Mouse (Mus musculus) heart, adult 2 months (tissue): ENCODE measurements around the gene Gm3880. TPM values are rescaled to one million over a fixed set of nuclear protein-coding genes. Genes with fewer than 3 reads are reported as not detected.

Source experiments
- DNase-seq, 2 experiments: peaks; one replicate each; pipeline ENCODE4 v3.0.0; 2021
- H3K27ac ChIP-seq: fragments of 200-600 bp; 2 replicates; pipeline ENCODE4 v1.8.1; 2022
- H3K27me3 ChIP-seq: fragments of 200-500 bp; 2 replicates; pipeline ENCODE4 v1.6.1; 2012; ENCODE audit warnings: mild to moderate bottlenecking, low read length, inconsistent platforms, mixed read lengths; ENCODE audit not compliant: control insufficient read depth, insufficient read depth
- H3K36me3 ChIP-seq: fragments of 200-500 bp; 2 replicates; pipeline ENCODE4 v1.6.1; 2012; ENCODE audit warnings: low read length, inconsistent platforms; ENCODE audit not compliant: control insufficient read depth, insufficient read depth
- H3K4me1 ChIP-seq: fragments of 200-500 bp; 2 replicates; pipeline ENCODE4 v1.6.1; 2011; ENCODE audit warnings: low read length; ENCODE audit not compliant: control insufficient read depth, insufficient read depth
- H3K4me3 ChIP-seq: fragments of 200-600 bp; 2 replicates; pipeline ENCODE4 v1.8.1; 2022
- H3K79me2 ChIP-seq: fragments of 200-500 bp; replicated peaks from 2 replicates; pipeline ENCODE4 v1.6.1; 2012; ENCODE audit warnings: mild to moderate bottlenecking, inconsistent platforms, low read length, moderate library complexity, mixed read lengths; ENCODE audit not compliant: control insufficient read depth, insufficient read depth
- H3K9ac ChIP-seq: fragments of 200-500 bp; 2 replicates; pipeline ENCODE4 v1.6.1; 2012; ENCODE audit warnings: low read depth, mild to moderate bottlenecking, control low read depth, inconsistent platforms, low read length, mixed read lengths
- CTCF ChIP-seq: fragments of 200-600 bp; IDR thresholded peaks from 2 replicates; pipeline ENCODE4 v1.8.1; 2022; ENCODE audit warnings: antibody characterized with exemption, mild to moderate bottlenecking, moderate library complexity
- EP300 ChIP-seq: fragments of 200-500 bp; IDR thresholded peaks from 2 replicates; pipeline ENCODE4 v1.6.1; 2011; ENCODE audit warnings: low read depth, low read length, control low read depth; ENCODE audit not compliant: insufficient read depth
- POLR2A ChIP-seq: fragments of 200-500 bp; IDR thresholded peaks from 2 replicates; pipeline ENCODE4 v1.6.1; 2011; ENCODE audit warnings: mild to moderate bottlenecking, low read depth, low read length, control low read depth; ENCODE audit not compliant: insufficient read depth
- WGBS: fragments of 180-500 bp; shearing (Covaris S2); methylation state at CpG from one replicate; pipeline ENCODE4 v1.1.7; 2018; 5-methylcytosine and 5-hydroxymethylcytosine counted together
- intact Hi-C: fragments of 180-260 bp; cut with DNase I; formaldehyde crosslinking; loops from one replicate; pipeline ENCODE4 v1.15.1; 2025
- polyA plus RNA-seq: library from polyadenylated mRNA; depleted of rRNA; stranded (reverse); fragments of >200 nt; gene quantifications from 2 replicates; pipeline ENCODE4 v1.2.3, GENCODE M21; 2012; rRNA removed
- total RNA-seq, 2 experiments: library from RNA; stranded (reverse); gene quantifications; 2 replicates each; pipeline ENCODE4 v1.2.3; 2021

Gene Gm3880
- total and polyA plus RNA-seq, 3 experiments, result not detected

DNA sequence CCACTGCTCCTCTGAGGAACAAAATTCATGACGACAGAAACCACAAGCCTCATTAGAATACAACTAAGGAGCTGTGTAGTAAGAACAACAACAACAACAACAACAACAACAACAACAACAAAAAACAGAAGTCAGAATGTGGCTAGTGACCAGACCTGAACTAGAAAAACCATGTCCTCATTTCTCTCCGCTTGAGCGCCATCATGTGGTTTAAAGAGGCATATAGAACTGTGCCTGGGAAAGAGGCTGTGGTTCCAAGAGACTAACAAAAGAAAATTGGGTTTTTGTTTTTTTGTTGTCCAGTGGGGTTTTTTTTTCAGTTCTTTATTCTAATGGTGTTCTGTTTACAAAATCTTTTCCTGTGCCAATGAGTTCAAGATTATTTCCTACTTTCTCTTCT is 26.1 kb downstream of the Gm3880 start:
- intact Hi-C loops, result no loop called here

DNA sequence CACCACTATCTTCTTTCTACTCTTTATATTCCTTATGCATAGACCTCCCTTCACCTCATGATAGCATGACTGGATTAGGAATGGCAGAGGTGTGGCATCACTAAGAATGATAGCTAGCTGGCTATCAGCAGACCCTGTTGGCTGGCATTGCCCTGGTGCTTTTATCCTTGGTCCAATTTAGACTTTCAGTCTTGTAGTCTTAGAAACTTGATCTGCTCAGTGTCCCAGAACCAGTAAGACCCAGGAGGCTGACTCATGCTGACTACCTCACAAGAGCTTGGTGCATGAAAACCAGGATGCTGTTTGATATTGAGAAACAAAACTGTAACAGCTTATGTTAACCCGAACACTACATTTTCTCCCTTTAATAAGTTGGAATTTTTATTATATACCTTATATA is 41.1 kb downstream of the Gm3880 start:
- H3K79me2 ChIP-seq, result no peaks in the 10 kb centered on the region
- H3K4me3 ChIP-seq, result no peak overlapping the region
- TF ChIP-seq POLR2A, result no peak
- no peak for TF ChIP-seq EP300
- no peak for TF ChIP-seq CTCF
- H3K27ac ChIP-seq, result peak overlapping the region; percentile 75
- intact Hi-C loops, result no loop called here
- DNase-seq, result no peak
- H3K27me3 ChIP-seq, result no peaks in the 10 kb centered on the region
- H3K4me1 ChIP-seq, result peaks cover 5% of the 10 kb centered on the region
- no peaks in the 10 kb centered on the region for H3K36me3 ChIP-seq
- 89% methylated on average over 1 of the region's 1 CpGs for WGBS
- H3K9ac ChIP-seq, result no peak overlapping the region

More for the DNA sequence above, 26.1 kb downstream of the Gm3880 start:
- no peaks in the 10 kb centered on the region for H3K27me3 ChIP-seq
- H3K4me1 ChIP-seq, result no peaks in the 10 kb centered on the region
- no peaks in the 10 kb centered on the region for H3K36me3 ChIP-seq
- no peak overlapping the region for H3K4me3 ChIP-seq
- DNase-seq, result peak in 1 of 2 experiments; percentile 4
- no peak overlapping the region for H3K9ac ChIP-seq
- no peak for TF ChIP-seq EP300
- TF ChIP-seq CTCF, result peak; percentile 67
- H3K79me2 ChIP-seq, result no peaks in the 10 kb centered on the region
- WGBS, result 19% methylated on average over 3 of the region's 3 CpGs
- H3K27ac ChIP-seq, result no peak overlapping the region

DNA sequence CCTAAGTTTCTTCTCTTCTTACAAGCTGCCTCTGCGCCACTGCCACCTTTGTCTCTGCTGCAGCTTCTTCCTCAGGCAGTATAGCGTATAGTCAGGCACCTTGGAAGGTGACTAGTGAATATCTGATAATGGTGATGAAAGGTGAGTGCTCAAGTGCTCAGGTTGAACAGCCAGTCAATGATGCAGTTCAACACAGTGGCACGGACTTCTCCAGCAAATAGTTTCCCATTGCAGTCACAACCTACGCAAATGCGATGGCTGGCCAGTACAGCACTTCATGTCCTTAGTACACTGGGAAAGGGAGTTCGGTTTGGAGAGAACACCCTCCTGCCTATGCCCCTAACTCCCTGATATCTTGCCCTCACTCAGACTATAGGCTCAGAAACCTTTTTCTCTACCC is 41.6 kb downstream of the Gm3880 start:
- peak in 1 of 2 experiments; percentile 10 for DNase-seq
- Histone ChIP-seq H3K79me2 (no peaks in the 10 kb centered on the region), H3K36me3 (no peaks in the 10 kb centered on the region), H3K27ac (peak overlapping the region; percentile 75), H3K27me3 (no peaks in the 10 kb centered on the region), H3K9ac (peak overlapping the region; percentile 52), H3K4me3 (peak overlapping the region; percentile 67; the same call in 1 of the 2 replicates), H3K4me1 (peaks cover 5% of the 10 kb centered on the region)
- intact Hi-C loops, result no loop called here
- TF ChIP-seq CTCF, result no peak
- no peak for TF ChIP-seq EP300
- no peak for TF ChIP-seq POLR2A
- WGBS, result 42% methylated on average over 6 of the region's 6 CpGs

DNA sequence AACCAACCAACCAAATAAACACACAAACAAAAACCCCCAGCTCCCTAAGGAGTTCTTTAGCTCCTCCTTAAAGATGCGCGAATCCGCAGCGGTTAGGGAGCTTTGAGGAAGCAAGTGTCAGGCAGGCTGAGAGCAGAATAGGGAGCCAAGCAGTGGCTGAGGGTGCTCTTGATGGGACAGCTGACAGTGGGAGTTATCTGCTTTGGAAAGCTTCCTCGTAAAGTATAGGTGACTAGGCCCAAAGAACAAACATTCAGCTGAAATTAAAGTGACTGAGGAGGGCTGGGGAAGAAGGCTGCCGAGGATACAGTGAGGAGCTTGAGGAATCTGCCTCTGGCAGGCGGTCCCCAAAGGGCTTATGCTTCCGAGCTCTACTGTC is 42.2 kb downstream of the Gm3880 start:
- no peak; the same call in 1 of the 2 replicates for TF ChIP-seq POLR2A
- no peak for TF ChIP-seq CTCF
- TF ChIP-seq EP300, result no peak
- Histone ChIP-seq H3K27me3 (no peaks in the 10 kb centered on the region), H3K9ac (peak overlapping the region; percentile 46), H3K4me3 (peak overlapping the region; percentile 67), H3K4me1 (peaks cover 5% of the 10 kb centered on the region), H3K36me3 (no peaks in the 10 kb centered on the region), H3K27ac (peak overlapping the region; percentile 75), H3K79me2 (no peaks in the 10 kb centered on the region)
- peak in 1 of 2 experiments; percentile 46 for DNase-seq
- 23% methylated on average over 8 of the region's 8 CpGs for WGBS
- intact Hi-C loops, result no loop called here

DNA sequence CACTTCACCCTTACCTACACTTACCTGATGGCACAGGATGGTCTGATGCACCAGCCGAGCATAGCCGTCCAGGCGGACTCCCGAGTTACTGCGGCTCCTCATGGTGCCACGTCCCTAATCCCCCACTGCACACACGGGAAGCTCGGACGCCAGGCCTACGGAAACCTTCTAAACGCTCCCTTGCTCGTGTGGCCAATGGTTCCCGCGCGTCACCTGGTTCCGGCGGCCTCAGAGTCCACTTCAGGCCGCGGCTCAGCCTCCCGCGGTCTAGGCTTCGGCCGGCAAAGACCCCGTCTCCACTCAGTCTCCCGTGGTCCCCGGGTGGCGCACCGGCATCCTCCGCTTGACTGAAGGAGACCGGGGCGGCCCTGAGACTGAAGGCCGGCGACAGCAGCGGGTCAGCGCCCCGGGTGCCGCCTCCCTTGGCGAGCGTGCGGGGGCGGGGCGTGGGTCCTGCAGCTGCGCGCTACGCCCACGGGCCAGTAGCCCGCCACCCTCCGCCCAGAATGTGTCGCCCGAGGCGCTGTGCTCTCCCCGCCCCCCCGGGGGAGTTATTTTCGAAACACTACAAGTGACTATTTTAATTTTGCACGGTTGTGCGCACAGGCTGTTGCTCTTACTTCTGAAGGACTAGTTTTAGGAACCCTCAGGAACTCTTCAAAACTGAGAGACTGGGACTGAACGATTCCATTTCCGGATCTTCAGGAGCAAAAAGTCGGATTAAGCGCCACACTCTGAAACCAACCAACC is 42.8 kb downstream of the Gm3880 start, which contains the start of gene Phka1:
Gene Phka1 (minus strand): TSS at position 424 of the 750 bp plus-strand sequence.
- intact Hi-C loops, result no loop called here
- 19% methylated on average over 60 of the region's 60 CpGs for WGBS

More for the DNA sequence above, 42.8 kb downstream of the Gm3880 start, which contains the start of gene Phka1:
- H3K9ac ChIP-seq, result peak within 1 kb of the TSS; percentile 74
- H3K27ac ChIP-seq, result peak within 1 kb of the TSS; percentile 75
- no peaks in the 10 kb centered on the region for H3K79me2 ChIP-seq
- H3K4me3 ChIP-seq, result peak within 1 kb of the TSS; percentile 67
- peaks cover 5% of the 10 kb centered on the region for H3K4me1 ChIP-seq
- no peak for TF ChIP-seq EP300
- TF ChIP-seq CTCF, result peak; percentile 37
- TF ChIP-seq POLR2A, result peak; percentile 56
- H3K36me3 ChIP-seq, result no peaks in the 10 kb centered on the region
- no peaks in the 10 kb centered on the region for H3K27me3 ChIP-seq
- peak; percentile 91 to 93 for DNase-seq

Other genes with a start within 250 kb of the Gm3880 start
- 1 to 10 TPM; 4.3 to 4.5 TPM for gene Hdac8, start 181.6 kb downstream of the Gm3880 start, total RNA-seq
- 1.9 and 3.5 TPM in 2 replicates for gene Hdac8, start 181.6 kb downstream of the Gm3880 start, polyA plus RNA-seq
- gene Phka1, start 42.7 kb downstream of the Gm3880 start, total RNA-seq, result 10 to 100 TPM; 36.1 to 39.2 TPM
- 11.5 and 22.6 TPM in 2 replicates for gene Phka1, start 42.7 kb downstream of the Gm3880 start, polyA plus RNA-seq
- not detected for gene Gm9112, start 20.7 kb upstream of the Gm3880 start, total RNA-seq
- not detected in 2 replicates for gene Gm9112, start 20.7 kb upstream of the Gm3880 start, polyA plus RNA-seq
- not detected for gene Dmrtc1b, start 20.9 kb upstream of the Gm3880 start, total RNA-seq
- not detected in 2 replicates for gene Dmrtc1b, start 20.9 kb upstream of the Gm3880 start, polyA plus RNA-seq
- gene Dmrtc1c1, start 116.0 kb upstream of the Gm3880 start, total RNA-seq, result not detected
- gene Dmrtc1c1, start 116.0 kb upstream of the Gm3880 start, polyA plus RNA-seq, result not detected in 2 replicates
- gene Dmrtc1c2, start 167.6 kb upstream of the Gm3880 start, total RNA-seq, result not detected
- gene Dmrtc1c2, start 167.6 kb upstream of the Gm3880 start, polyA plus RNA-seq, result not detected in 2 replicates
- not detected for gene 1700031F05Rik, start 181.0 kb upstream of the Gm3880 start, total RNA-seq
- gene 1700031F05Rik, start 181.0 kb upstream of the Gm3880 start, polyA plus RNA-seq, result not detected in 2 replicates
- gene Dmrtc1a, start 221.7 kb upstream of the Gm3880 start, total RNA-seq, result under 1 TPM in 1 of 2 experiments, not detected in 1; 0.21 TPM
- 0.20 and 0.25 TPM in 2 replicates for gene Dmrtc1a, start 221.7 kb upstream of the Gm3880 start, polyA plus RNA-seq
- gene 1700011M02Rik, start 221.9 kb upstream of the Gm3880 start, total RNA-seq, result not detected
- not detected in 2 replicates for gene 1700011M02Rik, start 221.9 kb upstream of the Gm3880 start, polyA plus RNA-seq
- not detected for gene 1700018G05Rik, start 241.4 kb upstream of the Gm3880 start, total RNA-seq
- gene 1700018G05Rik, start 241.4 kb upstream of the Gm3880 start, polyA plus RNA-seq, result not detected in 2 replicates